Comparison of ENCODE assay signal across 10 mouse cellular contexts in the genomic region with DNA sequence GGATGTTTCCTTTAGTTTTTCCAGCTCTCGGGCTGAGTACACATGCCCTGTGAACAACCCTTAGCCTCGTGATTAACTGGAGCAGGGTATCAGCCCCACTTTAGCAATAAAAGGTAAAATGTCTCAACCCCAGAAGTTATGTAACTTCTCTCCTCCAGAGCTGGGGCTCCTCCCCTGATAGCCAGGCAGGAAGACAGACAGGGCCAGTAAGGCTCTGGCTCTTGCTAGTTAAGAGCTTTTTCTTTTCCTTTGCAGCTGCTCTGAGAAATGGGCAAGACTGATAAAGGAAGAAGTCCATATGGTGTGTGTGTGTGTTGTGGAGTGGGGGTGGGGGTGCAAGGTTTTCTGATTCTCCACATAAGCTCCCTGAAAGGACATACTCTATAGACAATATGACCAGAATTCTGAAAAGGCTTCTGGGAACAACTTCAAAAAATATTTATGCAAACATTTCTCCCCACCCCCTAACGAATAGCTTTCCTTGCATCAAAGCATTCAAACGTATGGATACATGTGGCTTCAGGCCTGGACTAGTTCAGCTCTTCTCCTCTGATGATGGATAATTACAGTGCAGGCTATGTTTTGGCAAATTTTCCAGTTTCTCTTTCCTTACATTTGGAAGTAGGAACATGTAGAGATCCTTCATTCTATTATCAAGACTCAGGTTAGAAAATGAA. TPM values are rescaled to one million over a fixed set of nuclear protein-coding genes. Genes with fewer than 3 reads are reported as not detected.
DNase-seq lines count a peak whose midpoint lies in the region; ATAC-seq and TF ChIP-seq lines count a peak whose summit lies in the region.
"Had no signal": no experiment of that assay in that cellular context is flagged by ENCODE, and none has a peak within 500 bp of the region (broad histone marks: within the 10 kb centered on the region; RNA-seq: fewer than 3 reads in every experiment).

No protein-coding gene starts in this region.

- peak overlapping the region; percentile 68 for H3K27ac ChIP-seq in heart, embryonic 13.5 days (replicated peaks)
- peak overlapping the region; percentile 65 for H3K27ac ChIP-seq in bone marrow macrophage, adult 2 months (ENCODE audit: insufficient read depth, low read depth, low read length)
- H3K27ac ChIP-seq: embryonic facial prominence, embryonic 12.5 days had no signal

- peak; percentile 25; the same call in 1 of the 2 replicates for ATAC-seq in heart, embryonic 13.5 days (ENCODE audit: extremely low read depth, insufficient number of reproducible peaks, low FRiP score, low TSS enrichment)
- ATAC-seq in megakaryocyte progenitor cell, adult 5-6 weeks (replicated peaks; ENCODE audit: poor library complexity): peak; percentile 75

- H3K27me3 ChIP-seq in heart, embryonic 13.5 days (replicated peaks): no peaks in the 10 kb centered on the region
- H3K27me3 ChIP-seq: embryonic facial prominence, embryonic 12.5 days had no signal

- no peak overlapping the region for H3K4me3 ChIP-seq in heart, embryonic 13.5 days
- no peak overlapping the region for H3K4me3 ChIP-seq in bone marrow macrophage, adult 2 months (ENCODE audit: insufficient read depth, low read length)
- H3K4me3 ChIP-seq: embryonic facial prominence, embryonic 12.5 days had no signal

- WGBS in heart, embryonic 13.5 days: 45% methylated on average over 4 of the region's 4 CpGs

- peaks cover 54% of the 10 kb centered on the region for H3K4me1 ChIP-seq in heart, embryonic 13.5 days
- peaks cover 46% of the 10 kb centered on the region for H3K4me1 ChIP-seq in bone marrow macrophage, adult 2 months (ENCODE audit: control insufficient read depth, insufficient read depth, low read length)
- H3K4me1 ChIP-seq: embryonic facial prominence, embryonic 12.5 days had no signal

- no peak for DNase-seq in heart, postnatal 10 days
- DNase-seq in left cerebral cortex, postnatal 14 days (ENCODE audit: low spot score in 2 of 2): peak; percentile 11 to 15
- DNase-seq in cerebellum, postnatal 14 days: no peak
- DNase-seq in testis, postnatal 10 days (ENCODE audit: low spot score): no peak
- no peak for DNase-seq in kidney, adult 8-10 months
- DNase-seq: kidney, postnatal 36 days had no signal

- H3K9me3 ChIP-seq in heart, embryonic 13.5 days: no peaks in the 10 kb centered on the region
- H3K9me3 ChIP-seq: embryonic facial prominence, embryonic 12.5 days had no signal

- TF ChIP-seq POLR2A in bone marrow macrophage, adult 2 months (IDR thresholded peaks at IDR 0.05; ENCODE audit: borderline replicate concordance, low read depth, low read length): no peak

- intact Hi-C loops in heart, postnatal 10 days (cut with DNase I): no loop called here
- intact Hi-C loops in left cerebral cortex, postnatal 14 days (cut with DNase I): no loop called here

- H3K36me3 ChIP-seq in heart, embryonic 13.5 days: peaks cover 14% of the 10 kb centered on the region
- H3K36me3 ChIP-seq: embryonic facial prominence, embryonic 12.5 days had no signal

- TF ChIP-seq CTCF in bone marrow macrophage, adult 2 months (IDR thresholded peaks at IDR 0.05; ENCODE audit: low read depth, low read length): no peak

- H3K9ac ChIP-seq in heart, embryonic 13.5 days: no peak overlapping the region
- H3K9ac ChIP-seq: embryonic facial prominence, embryonic 12.5 days had no signal

- H3K4me2 ChIP-seq in heart, embryonic 13.5 days: no peak overlapping the region
- H3K4me2 ChIP-seq: embryonic facial prominence, embryonic 12.5 days had no signal

RNA-seq across cellular contexts. Expression of gene Dennd2d, which starts 14.0 kb away (rescaled TPM):
- polyA plus RNA-seq in heart, embryonic 13.5 days (2015; fragmentation: Nextera tagmentation; extraction: Ambion mirVana): 1.7 and 1.9 TPM in 2 replicates
- under 1 TPM; 0.48 to 0.52 TPM for total RNA-seq in heart, postnatal 10 days (2021)
- polyA plus RNA-seq in bone marrow macrophage, adult 2 months (2012; ENCODE audit: insufficient read depth, insufficient read length, missing spikeins): 4.1 and 4.2 TPM in 2 replicates
- total RNA-seq in left cerebral cortex, postnatal 14 days (2021): under 1 TPM in 1 of 2 experiments, not detected in 1; 0.31 TPM
- 20.4 and 20.6 TPM in 2 replicates for total RNA-seq in megakaryocyte progenitor cell, adult 5-6 weeks (2015)
- 14.2 and 23.0 TPM in 2 replicates for total RNA-seq in megakaryocyte progenitor cell, adult 5-6 weeks (2017)

RNA-seq across cellular contexts. Expression of gene Dram2, which starts 51.4 kb away (rescaled TPM):
- polyA plus RNA-seq in heart, embryonic 13.5 days (2015; fragmentation: Nextera tagmentation; extraction: Ambion mirVana): 54.8 and 58.4 TPM in 2 replicates
- 100 to 1,000 TPM in 1 of 2 experiments, 10 to 100 TPM in 1; 91.4 to 101 TPM for total RNA-seq in heart, postnatal 10 days (2021)
- 173 and 175 TPM in 2 replicates for polyA plus RNA-seq in bone marrow macrophage, adult 2 months (2012; ENCODE audit: insufficient read depth, insufficient read length, missing spikeins)
- 10 to 100 TPM; 33.1 to 37.7 TPM for total RNA-seq in left cerebral cortex, postnatal 14 days (2021)
- 36.7 and 37.4 TPM in 2 replicates for total RNA-seq in megakaryocyte progenitor cell, adult 5-6 weeks (2015)
- 16.9 and 24.1 TPM in 2 replicates for total RNA-seq in megakaryocyte progenitor cell, adult 5-6 weeks (2017)

RNA-seq across cellular contexts. Expression of gene Cept1, which starts 51.4 kb away (rescaled TPM):
- 26.5 and 33.0 TPM in 2 replicates for polyA plus RNA-seq in heart, embryonic 13.5 days (2015; fragmentation: Nextera tagmentation; extraction: Ambion mirVana)
- total RNA-seq in heart, postnatal 10 days (2021): 10 to 100 TPM; 20.4 to 21.9 TPM
- polyA plus RNA-seq in bone marrow macrophage, adult 2 months (2012; ENCODE audit: insufficient read depth, insufficient read length, missing spikeins): 116 and 119 TPM in 2 replicates
- 10 to 100 TPM; 40.2 to 44.3 TPM for total RNA-seq in left cerebral cortex, postnatal 14 days (2021)
- total RNA-seq in megakaryocyte progenitor cell, adult 5-6 weeks (2015): 44.5 and 51.7 TPM in 2 replicates
- total RNA-seq in megakaryocyte progenitor cell, adult 5-6 weeks (2017): 95.2 and 100 TPM in 2 replicates

Comparison
In these comparisons a context has a peak if more than half of its experiments do, and no peak if none do; other contexts are left out.
1. DNase-seq: peak in left cerebral cortex, postnatal 14 days (2 of 2); none in heart, postnatal 10 days (0 of 2), cerebellum, postnatal 14 days (0 of 2), testis, postnatal 10 days (single experiment) and kidney, adult 8-10 months (0 of 2).
2. RNA of gene Dennd2d, which starts 14.0 kb away (total RNA-seq): 14.2 to 23.0 TPM in megakaryocyte progenitor cell, adult 5-6 weeks; 0.48 to 0.52 TPM in heart, postnatal 10 days and 0.31 TPM in left cerebral cortex, postnatal 14 days; every median in the first group is over 10 times any median in the second.